Mouse (Mus musculus): ENCODE measurements around the gene Dlg4. TPM values are rescaled to one million over a fixed set of nuclear protein-coding genes. Genes with fewer than 3 reads are reported as not detected.
A peak's percentile ranks its signal among the peaks of the same experiment; 100 is the strongest.

Gene Dlg4
- polyA plus RNA-seq, 1 experiment: 0.10 TPM

GRCm38 (mm10) chr11:70001865-70002264, 14.9 kb upstream of the Dlg4 start:
- Histone ChIP-seq H3K4me1 (ENCODE audit: control insufficient read depth) (peaks cover 57% of the 10 kb centered on the region), H3K36me3 (ENCODE audit: control insufficient read depth) (peaks cover 54% of the 10 kb centered on the region), H3K9me3 (ENCODE audit: control insufficient read depth, low read length) (no peaks in the 10 kb centered on the region), H3K27me3 (ENCODE audit: control insufficient read depth) (no peaks in the 10 kb centered on the region), H3K4me3 (replicated peaks) (peak overlapping the region; percentile 4)
- TF ChIP-seq TAL1 (IDR thresholded peaks at IDR 0.05; ENCODE audit: low read length): no peak
- TF ChIP-seq GATA1 (IDR thresholded peaks at IDR 0.05; ENCODE audit: low read length): no peak

- H3K27me3 ChIP-seq (ENCODE audit: control insufficient read depth): no peaks in the 10 kb centered on the region
- H3K4me3 ChIP-seq (replicated peaks): no peak overlapping the region
- peaks cover 60% of the 10 kb centered on the region for H3K36me3 ChIP-seq (ENCODE audit: control insufficient read depth)
- H3K4me1 ChIP-seq (ENCODE audit: control insufficient read depth): peaks cover 51% of the 10 kb centered on the region
- TF ChIP-seq GATA1 (IDR thresholded peaks at IDR 0.05; ENCODE audit: low read length) (no peak), TAL1 (IDR thresholded peaks at IDR 0.05; ENCODE audit: low read length) (no peak)
- H3K9me3 ChIP-seq (ENCODE audit: control insufficient read depth, low read length): no peaks in the 10 kb centered on the region
These were observed 14.3 kb upstream of the Dlg4 start for GRCm38 (mm10) chr11:70002471-70002870.

GRCm38 (mm10) chr11:70005521-70005920, 11.2 kb upstream of the Dlg4 start:
- H3K36me3 ChIP-seq (ENCODE audit: control insufficient read depth): peaks cover 61% of the 10 kb centered on the region
- no peaks in the 10 kb centered on the region for H3K9me3 ChIP-seq (ENCODE audit: control insufficient read depth, low read length)
- H3K4me3 ChIP-seq (replicated peaks): no peak overlapping the region
- no peaks in the 10 kb centered on the region for H3K27me3 ChIP-seq (ENCODE audit: control insufficient read depth)
- peaks cover 21% of the 10 kb centered on the region for H3K4me1 ChIP-seq (ENCODE audit: control insufficient read depth)
- TF ChIP-seq GATA1 (IDR thresholded peaks at IDR 0.05; ENCODE audit: low read length) (no peak), TAL1 (IDR thresholded peaks at IDR 0.05; ENCODE audit: low read length) (no peak)

- no peaks in the 10 kb centered on the region for H3K27me3 ChIP-seq (ENCODE audit: control insufficient read depth)
- H3K4me1 ChIP-seq (ENCODE audit: control insufficient read depth): peaks cover 16% of the 10 kb centered on the region
- H3K36me3 ChIP-seq (ENCODE audit: control insufficient read depth): peaks cover 94% of the 10 kb centered on the region
- TF ChIP-seq TAL1 (IDR thresholded peaks at IDR 0.05; ENCODE audit: low read length) (no peak), GATA1 (IDR thresholded peaks at IDR 0.05; ENCODE audit: low read length) (no peak)
- H3K4me3 ChIP-seq (replicated peaks): no peak overlapping the region
- H3K9me3 ChIP-seq (ENCODE audit: control insufficient read depth, low read length): no peaks in the 10 kb centered on the region
These were observed 6.7 kb upstream of the Dlg4 start for GRCm38 (mm10) chr11:70010033-70010432.

GRCm38 (mm10) chr11:70010548-70010947, 6.2 kb upstream of the Dlg4 start:
- Histone ChIP-seq H3K27me3 (ENCODE audit: control insufficient read depth) (no peaks in the 10 kb centered on the region), H3K9me3 (ENCODE audit: control insufficient read depth, low read length) (no peaks in the 10 kb centered on the region), H3K36me3 (ENCODE audit: control insufficient read depth) (peaks cover 89% of the 10 kb centered on the region), H3K4me1 (ENCODE audit: control insufficient read depth) (peaks cover 21% of the 10 kb centered on the region), H3K4me3 (replicated peaks) (no peak overlapping the region)
- no peak for TF ChIP-seq GATA1 (IDR thresholded peaks at IDR 0.05; ENCODE audit: low read length)

- Histone ChIP-seq H3K4me1 (ENCODE audit: control insufficient read depth) (peaks cover 24% of the 10 kb centered on the region), H3K36me3 (ENCODE audit: control insufficient read depth) (peaks cover 86% of the 10 kb centered on the region), H3K9me3 (ENCODE audit: control insufficient read depth, low read length) (no peaks in the 10 kb centered on the region), H3K4me3 (replicated peaks) (no peak overlapping the region), H3K27me3 (ENCODE audit: control insufficient read depth) (no peaks in the 10 kb centered on the region)
- TF ChIP-seq TAL1 (IDR thresholded peaks at IDR 0.05; ENCODE audit: low read length) (no peak), GATA1 (IDR thresholded peaks at IDR 0.05; ENCODE audit: low read length) (no peak)
These were observed 5.8 kb upstream of the Dlg4 start for GRCm38 (mm10) chr11:70010961-70011360.

GRCm38 (mm10) chr11:70012931-70013330, 3.8 kb upstream of the Dlg4 start:
- H3K36me3 ChIP-seq (ENCODE audit: control insufficient read depth): peaks cover 66% of the 10 kb centered on the region
- H3K9me3 ChIP-seq (ENCODE audit: control insufficient read depth, low read length): no peaks in the 10 kb centered on the region
- no peak overlapping the region for H3K4me3 ChIP-seq (replicated peaks)
- H3K27me3 ChIP-seq (ENCODE audit: control insufficient read depth): no peaks in the 10 kb centered on the region
- no peak for TF ChIP-seq GATA1 (IDR thresholded peaks at IDR 0.05; ENCODE audit: low read length)
- no peak for TF ChIP-seq TAL1 (IDR thresholded peaks at IDR 0.05; ENCODE audit: low read length)
- peaks cover 34% of the 10 kb centered on the region for H3K4me1 ChIP-seq (ENCODE audit: control insufficient read depth)

- Histone ChIP-seq H3K4me1 (ENCODE audit: control insufficient read depth) (peaks cover 38% of the 10 kb centered on the region), H3K4me3 (replicated peaks) (no peak overlapping the region), H3K27me3 (ENCODE audit: control insufficient read depth) (no peaks in the 10 kb centered on the region), H3K36me3 (ENCODE audit: control insufficient read depth) (peaks cover 61% of the 10 kb centered on the region), H3K9me3 (ENCODE audit: control insufficient read depth, low read length) (no peaks in the 10 kb centered on the region)
- TF ChIP-seq GATA1 (IDR thresholded peaks at IDR 0.05; ENCODE audit: low read length) (no peak), TAL1 (IDR thresholded peaks at IDR 0.05; ENCODE audit: low read length) (no peak)
These were observed 3.3 kb upstream of the Dlg4 start for GRCm38 (mm10) chr11:70013408-70013807.

GRCm38 (mm10) chr11:70014051-70014450, 2.7 kb upstream of the Dlg4 start:
- H3K27me3 ChIP-seq (ENCODE audit: control insufficient read depth): no peaks in the 10 kb centered on the region
- H3K4me3 ChIP-seq (replicated peaks): peak overlapping the region; percentile 81
- no peak for TF ChIP-seq GATA1 (IDR thresholded peaks at IDR 0.05; ENCODE audit: low read length)
- H3K4me1 ChIP-seq (ENCODE audit: control insufficient read depth): peaks cover 44% of the 10 kb centered on the region
- H3K9me3 ChIP-seq (ENCODE audit: control insufficient read depth, low read length): no peaks in the 10 kb centered on the region
- H3K36me3 ChIP-seq (ENCODE audit: control insufficient read depth): peaks cover 55% of the 10 kb centered on the region

- H3K36me3 ChIP-seq (ENCODE audit: control insufficient read depth): peaks cover 45% of the 10 kb centered on the region
- no peak for TF ChIP-seq TAL1 (IDR thresholded peaks at IDR 0.05; ENCODE audit: low read length)
- no peak for TF ChIP-seq GATA1 (IDR thresholded peaks at IDR 0.05; ENCODE audit: low read length)
- H3K4me1 ChIP-seq (ENCODE audit: control insufficient read depth): peaks cover 49% of the 10 kb centered on the region
- no peaks in the 10 kb centered on the region for H3K9me3 ChIP-seq (ENCODE audit: control insufficient read depth, low read length)
- no peaks in the 10 kb centered on the region for H3K27me3 ChIP-seq (ENCODE audit: control insufficient read depth)
- H3K4me3 ChIP-seq (replicated peaks): peak within 1 kb of the TSS; percentile 81
These were observed 1.7 kb upstream of the Dlg4 start, which contains the start of gene Acadvl for GRCm38 (mm10) chr11:70014880-70015558. Gene Acadvl (minus strand): TSS chr11:70015411.
